In the genomic region with DNA sequence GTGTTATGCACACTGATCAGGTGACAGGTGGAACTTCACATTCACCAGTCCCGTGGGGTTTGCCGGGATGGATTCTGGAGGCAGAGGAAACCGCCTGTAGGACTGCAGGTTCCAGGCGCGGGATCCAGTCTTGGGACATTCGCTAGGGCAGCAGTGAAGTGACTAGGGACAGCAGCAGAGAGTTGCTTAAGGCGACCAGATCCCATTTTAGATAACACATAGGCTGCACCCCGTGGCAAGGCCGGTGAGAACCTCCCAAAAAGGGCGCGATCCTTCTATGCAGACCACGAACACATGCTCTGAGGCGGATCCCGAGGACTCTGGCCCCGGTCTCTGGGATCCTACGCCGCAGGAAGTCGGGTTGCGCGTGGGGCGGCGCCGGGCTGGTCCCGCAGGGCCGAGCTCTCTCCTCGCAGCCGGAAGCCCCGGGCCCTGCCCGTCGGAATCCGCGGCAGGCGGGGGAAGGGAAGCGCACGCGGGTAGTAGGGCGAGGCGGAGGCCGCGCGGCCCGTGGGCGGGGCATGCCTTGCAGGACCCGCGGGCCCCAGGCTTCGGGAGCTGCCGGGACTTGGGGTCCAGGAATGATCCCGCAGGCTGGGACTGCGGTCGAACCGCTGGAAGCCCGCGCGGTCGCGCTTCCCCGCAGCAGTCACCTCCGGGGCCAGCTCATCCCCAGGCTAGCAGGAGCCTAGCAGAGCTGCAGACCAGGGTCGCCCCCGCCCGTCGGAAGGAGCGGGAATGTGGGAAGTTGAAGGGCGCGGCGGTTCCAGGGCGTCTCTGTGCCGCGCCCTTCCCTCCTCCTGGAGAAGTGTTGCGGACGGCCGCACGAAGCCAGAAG, we compare ENCODE assay signal across 8 mouse cellular contexts.
A peak's percentile ranks its signal among the peaks of the same experiment; 100 is the strongest.
DNase-seq lines count a peak whose midpoint lies in the region; ATAC-seq lines count a peak whose summit lies in the region.

No protein-coding gene starts in this region.

- H3K4me3 ChIP-seq in embryonic facial prominence, embryonic 11.5 days (ENCODE audit: low read depth, low read length), result peak overlapping the region; percentile 39
- peak overlapping the region; percentile 44 for H3K4me3 ChIP-seq in heart, embryonic 11.5 days (ENCODE audit: low read depth, low read length)
- H3K4me3 ChIP-seq in kidney, embryonic 14.5 days (ENCODE audit: low read length), result peak overlapping the region; percentile 33
- H3K4me3 ChIP-seq in liver, embryonic 15.5 days (replicated peaks), result peak overlapping the region; percentile 54
- H3K4me3 ChIP-seq in stomach, embryonic 14.5 days (ENCODE audit: low read depth, low read length), result peak overlapping the region; percentile 36

- no peaks in the 10 kb centered on the region for H3K9me3 ChIP-seq in embryonic facial prominence, embryonic 11.5 days (replicated peaks; ENCODE audit: control insufficient read depth, low read length)
- no peaks in the 10 kb centered on the region for H3K9me3 ChIP-seq in heart, embryonic 11.5 days (replicated peaks; ENCODE audit: control insufficient read depth, low read length)
- no peaks in the 10 kb centered on the region for H3K9me3 ChIP-seq in kidney, embryonic 14.5 days (ENCODE audit: control insufficient read depth, low read length)
- H3K9me3 ChIP-seq in liver, embryonic 15.5 days (replicated peaks), result no peaks in the 10 kb centered on the region
- H3K9me3 ChIP-seq in stomach, embryonic 14.5 days (ENCODE audit: control insufficient read depth, low read depth, low read length), result no peaks in the 10 kb centered on the region

- WGBS in embryonic facial prominence, embryonic 11.5 days, result 5% methylated on average over 69 of the region's 73 CpGs
- WGBS in heart, embryonic 11.5 days (ENCODE audit: insufficient replicate concordance), result 5% methylated on average over 70 of the region's 73 CpGs
- WGBS in kidney, embryonic 14.5 days, result 3% methylated on average over 70 of the region's 73 CpGs
- 5% methylated on average over 73 of the region's 73 CpGs for WGBS in liver, embryonic 15.5 days (ENCODE audit: insufficient replicate concordance)
- WGBS in stomach, embryonic 14.5 days, result 4% methylated on average over 73 of the region's 73 CpGs

- peak overlapping the region; percentile 93 for H3K4me2 ChIP-seq in embryonic facial prominence, embryonic 11.5 days (ENCODE audit: low read depth, low read length)
- H3K4me2 ChIP-seq in heart, embryonic 11.5 days, result peak overlapping the region; percentile 76
- H3K4me2 ChIP-seq in kidney, embryonic 14.5 days (replicated peaks; ENCODE audit: low read depth, low read length), result peak overlapping the region; percentile 56
- H3K4me2 ChIP-seq in liver, embryonic 15.5 days, result peak overlapping the region; percentile 75
- peak overlapping the region; percentile 52 for H3K4me2 ChIP-seq in stomach, embryonic 14.5 days (replicated peaks; ENCODE audit: low read depth, low read length)

- peak overlapping the region; percentile 65 for H3K9ac ChIP-seq in embryonic facial prominence, embryonic 11.5 days (replicated peaks; ENCODE audit: low read length)
- H3K9ac ChIP-seq in heart, embryonic 11.5 days (ENCODE audit: low read depth, low read length), result peak overlapping the region; percentile 60
- peak overlapping the region; percentile 59 for H3K9ac ChIP-seq in kidney, embryonic 14.5 days (ENCODE audit: low read depth, low read length)
- peak overlapping the region; percentile 32; the same call in 1 of the 2 replicates for H3K9ac ChIP-seq in liver, embryonic 15.5 days
- peak overlapping the region; percentile 34 for H3K9ac ChIP-seq in stomach, embryonic 14.5 days (replicated peaks; ENCODE audit: low read depth, low read length)

- no peak for ATAC-seq in cerebellum, adult (ENCODE audit: insufficient number of reproducible peaks, low FRiP score, low TSS enrichment)
- ATAC-seq in embryonic facial prominence, embryonic 11.5 days (replicated peaks; ENCODE audit: insufficient number of reproducible peaks, low FRiP score, low TSS enrichment, low read depth), result peak; percentile 74
- peak; percentile 77 for ATAC-seq in heart, embryonic 11.5 days (replicated peaks; ENCODE audit: insufficient number of reproducible peaks, low FRiP score, low TSS enrichment)
- ATAC-seq in kidney, embryonic 14.5 days (ENCODE audit: low FRiP score, low TSS enrichment), result peak; percentile 87
- ATAC-seq in liver, embryonic 15.5 days (ENCODE audit: insufficient read depth), result peak; percentile 73
- peak; percentile 90 for ATAC-seq in stomach, embryonic 14.5 days (ENCODE audit: insufficient number of reproducible peaks, insufficient read depth, low FRiP score, low read depth)

- H3K27me3 ChIP-seq in embryonic facial prominence, embryonic 11.5 days (ENCODE audit: control insufficient read depth, insufficient read depth, low read length), result no peaks in the 10 kb centered on the region; the same call in 1 of the 2 replicates
- H3K27me3 ChIP-seq in heart, embryonic 11.5 days (ENCODE audit: control insufficient read depth, insufficient read depth, low read length), result no peaks in the 10 kb centered on the region
- no peaks in the 10 kb centered on the region for H3K27me3 ChIP-seq in kidney, embryonic 14.5 days (ENCODE audit: control insufficient read depth, insufficient read depth, low read length)
- H3K27me3 ChIP-seq in liver, embryonic 15.5 days, result peaks cover 43% of the 10 kb centered on the region
- no peaks in the 10 kb centered on the region for H3K27me3 ChIP-seq in stomach, embryonic 14.5 days (ENCODE audit: control insufficient read depth, insufficient read depth, low read length)

- no peaks in the 10 kb centered on the region for H3K36me3 ChIP-seq in embryonic facial prominence, embryonic 11.5 days (replicated peaks; ENCODE audit: control insufficient read depth, insufficient read depth, low read depth, low read length)
- H3K36me3 ChIP-seq in heart, embryonic 11.5 days (ENCODE audit: control insufficient read depth, insufficient read depth, low read length), result no peaks in the 10 kb centered on the region
- peaks cover 15% of the 10 kb centered on the region; the same call in 1 of the 2 replicates for H3K36me3 ChIP-seq in kidney, embryonic 14.5 days (ENCODE audit: control insufficient read depth, insufficient read depth, low read length)
- H3K36me3 ChIP-seq in liver, embryonic 15.5 days (replicated peaks), result no peaks in the 10 kb centered on the region
- H3K36me3 ChIP-seq in stomach, embryonic 14.5 days (ENCODE audit: control insufficient read depth, insufficient read depth, low read length), result peaks cover 8% of the 10 kb centered on the region; the same call in 1 of the 2 replicates

- peak overlapping the region; percentile 65 for H3K27ac ChIP-seq in embryonic facial prominence, embryonic 11.5 days (replicated peaks; ENCODE audit: low read depth, low read length)
- peak overlapping the region; percentile 57 for H3K27ac ChIP-seq in heart, embryonic 11.5 days (ENCODE audit: low read depth, low read length)
- peak overlapping the region; percentile 53 for H3K27ac ChIP-seq in kidney, embryonic 14.5 days (ENCODE audit: low read depth, low read length)
- H3K27ac ChIP-seq in liver, embryonic 15.5 days (replicated peaks), result peak overlapping the region; percentile 45; the same call in 1 of the 2 replicates
- H3K27ac ChIP-seq in stomach, embryonic 14.5 days (ENCODE audit: low read length), result peak overlapping the region; percentile 83

- peak; percentile 59 for DNase-seq in cerebellum, adult 11 months
- DNase-seq in embryonic facial prominence, embryonic 11.5 days (ENCODE audit: low spot score), result peak; percentile 85
- peak; percentile 82 for DNase-seq in neural tube, embryonic 10.5 days (ENCODE audit: extremely low spot score, low spot score)

- peaks cover 17% of the 10 kb centered on the region for H3K4me1 ChIP-seq in embryonic facial prominence, embryonic 11.5 days (ENCODE audit: control insufficient read depth, insufficient read depth, low read length)
- H3K4me1 ChIP-seq in heart, embryonic 11.5 days (ENCODE audit: control insufficient read depth, insufficient read depth, low read length), result peaks cover 24% of the 10 kb centered on the region
- peaks cover 28% of the 10 kb centered on the region for H3K4me1 ChIP-seq in kidney, embryonic 14.5 days (ENCODE audit: control insufficient read depth, insufficient read depth, low read length)
- H3K4me1 ChIP-seq in liver, embryonic 15.5 days (replicated peaks), result peaks cover 32% of the 10 kb centered on the region
- H3K4me1 ChIP-seq in stomach, embryonic 14.5 days (ENCODE audit: control insufficient read depth, insufficient read depth, low read length), result peaks cover 40% of the 10 kb centered on the region
